Mouse (Mus musculus): ENCODE measurements around the gene Mymk.

The Mymk gene

DNA sequence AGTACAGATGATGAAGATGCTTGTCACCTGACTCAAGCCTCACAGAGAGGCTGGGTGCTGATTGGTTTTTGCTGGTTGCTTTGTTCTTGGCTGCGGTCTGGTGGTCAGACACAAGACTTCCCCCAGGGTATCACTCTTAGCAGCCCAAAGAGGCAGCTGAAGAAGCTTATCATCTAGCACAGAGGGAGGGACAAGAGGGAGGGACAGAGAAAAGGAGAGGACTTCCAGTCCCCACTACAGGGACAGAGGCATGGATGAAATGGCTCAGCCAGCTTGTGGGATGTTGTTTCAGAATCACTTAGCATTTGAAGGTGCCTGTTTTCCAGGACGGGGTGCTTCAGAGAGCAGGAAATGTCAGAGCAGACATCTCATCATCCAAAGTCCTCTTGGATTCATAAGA, 6.3 kb upstream of the Mymk start:
- no peak for DNase-seq

DNA sequence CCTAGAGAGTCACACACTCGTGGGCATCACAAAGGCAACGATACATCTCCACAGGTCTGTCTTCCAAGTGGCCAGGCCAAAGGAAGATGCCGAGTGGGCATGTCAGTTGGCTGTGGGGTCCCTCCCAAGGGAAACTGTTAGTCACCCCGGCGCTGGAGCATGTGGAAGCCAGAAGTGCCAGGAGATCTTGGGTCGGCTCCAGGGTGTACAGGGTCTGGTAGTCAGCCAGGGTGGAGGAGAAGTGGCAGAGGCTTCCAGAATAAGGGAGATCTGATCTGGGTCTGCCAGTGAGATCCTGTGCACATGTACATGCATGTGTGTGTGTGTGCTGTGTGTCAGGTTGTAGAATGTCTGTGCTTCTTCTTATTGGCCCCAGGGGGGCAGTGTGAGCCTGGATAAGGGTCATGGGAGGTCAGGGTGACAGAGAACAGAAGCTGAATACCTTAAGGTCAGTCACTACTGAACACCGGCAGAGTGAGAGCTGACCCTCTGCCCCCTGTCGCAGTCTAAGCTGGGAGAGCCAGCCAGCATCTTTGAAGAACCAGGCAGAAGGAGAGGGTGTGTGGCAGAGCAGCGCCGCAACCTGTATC, 5.8 kb upstream of the Mymk start:
- no peak for DNase-seq

GRCm38 (mm10) chr2:27075485-27075884, 3.5 kb upstream of the Mymk start:
- DNase-seq: peak; percentile 51

GRCm38 (mm10) chr2:27074804-27075203, 2.8 kb upstream of the Mymk start:
- peak; percentile 81 for DNase-seq

- DNase-seq: no peak
Measured at GRCm38 (mm10) chr2:27073407-27073806, 1.4 kb upstream of the Mymk start.

GRCm38 (mm10) chr2:27071137-27071536, 842 bp downstream of the Mymk start:
- DNase-seq: peak; percentile 49

DNA sequence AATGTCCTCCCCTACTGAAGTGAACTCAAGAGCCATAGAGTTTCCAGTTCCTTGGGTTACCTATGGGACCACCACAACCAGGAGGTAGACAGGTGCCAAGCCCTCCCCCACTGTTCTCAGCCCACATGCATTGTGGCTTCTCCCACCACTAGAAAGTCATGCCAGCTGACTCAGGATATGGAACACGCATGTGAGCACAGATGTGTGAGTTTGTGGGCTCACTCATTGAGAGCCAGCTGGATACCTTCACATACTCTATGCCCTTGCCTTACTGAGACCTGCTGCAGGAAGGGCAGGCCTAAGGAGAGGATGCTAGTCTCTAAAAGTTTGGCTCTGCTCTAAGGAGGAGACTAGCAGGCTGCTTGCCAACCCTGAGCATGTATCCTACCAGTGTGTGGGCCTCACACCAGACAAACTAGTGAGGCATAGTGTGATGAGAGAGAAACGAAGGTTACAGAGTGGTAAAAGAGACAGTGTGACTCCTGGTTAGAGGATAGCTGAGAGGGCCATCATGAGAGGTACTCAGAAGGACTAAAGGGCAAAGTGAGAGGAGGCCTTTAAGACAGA, 1.6 kb downstream of the Mymk start:
- DNase-seq: no peak

- DNase-seq: no peak
Measured at GRCm38 (mm10) chr2:27069646-27070045, 2.3 kb downstream of the Mymk start.

DNA sequence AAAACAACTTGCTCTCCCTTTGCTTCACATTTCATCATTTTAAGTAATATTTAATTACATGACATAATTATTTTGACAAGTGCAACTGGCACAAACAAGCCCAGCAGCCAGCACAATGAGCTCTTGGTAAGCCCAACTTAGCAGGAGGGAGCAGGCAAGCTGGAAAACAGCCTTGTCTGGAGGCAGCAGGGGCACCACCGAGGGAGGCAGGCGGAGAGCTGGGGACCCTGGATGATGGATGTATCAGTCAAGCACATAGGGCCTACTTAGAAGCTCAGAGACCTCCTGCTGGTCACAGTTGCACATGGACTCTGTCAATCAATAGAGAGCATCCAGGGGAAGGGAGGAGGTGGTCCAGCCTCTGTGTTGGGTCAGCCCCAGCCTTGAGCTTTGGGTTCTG, 4.0 kb downstream of the Mymk start:
- no peak for DNase-seq

DNA sequence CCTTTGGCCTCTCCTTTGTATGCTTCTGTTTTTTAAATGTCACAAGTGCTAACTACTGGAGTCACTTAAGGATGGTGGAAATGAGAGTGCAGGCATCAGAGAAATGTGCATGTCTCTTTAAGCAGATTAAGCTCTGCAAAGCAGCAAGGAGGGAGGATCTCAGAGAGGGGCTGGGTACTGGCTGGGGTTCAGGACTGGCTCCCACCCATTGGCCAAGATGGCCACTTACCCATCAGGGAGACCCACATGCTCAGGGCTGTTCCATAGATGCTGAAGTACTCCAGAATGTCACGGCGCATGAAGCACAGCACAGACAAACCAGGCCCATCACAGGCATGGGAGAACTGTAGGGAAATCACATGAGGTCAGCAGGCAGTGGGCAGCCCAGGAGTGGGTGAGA, 4.9 kb downstream of the Mymk start:
- no peak for DNase-seq

GRCm38 (mm10) chr2:27059187-27059586, 12.8 kb downstream of the Mymk start:
- no peak for DNase-seq

- DNase-seq: no peak
Measured at GRCm38 (mm10) chr2:27058751-27059150, 13.2 kb downstream of the Mymk start.

DNA sequence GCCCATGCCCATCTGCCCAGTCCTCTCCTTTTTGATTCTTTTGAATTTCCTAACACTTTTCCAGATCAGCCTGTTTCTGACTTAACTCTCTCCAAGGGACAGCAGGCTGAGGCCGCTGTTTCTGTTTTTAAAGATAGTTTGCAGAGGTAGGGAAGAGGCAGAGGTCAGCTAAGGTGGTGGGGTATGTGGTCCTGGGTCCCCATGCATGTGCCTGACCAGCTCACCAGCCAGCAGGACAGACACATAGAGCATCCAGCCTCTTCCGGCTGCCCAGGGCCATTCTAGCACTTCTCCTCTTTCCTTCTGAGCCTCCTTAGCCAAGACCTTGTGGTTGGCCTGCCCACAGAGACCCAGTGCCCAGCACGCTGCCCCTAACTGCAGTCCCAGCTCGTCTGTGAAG, 13.7 kb downstream of the Mymk start:
- no peak for DNase-seq

DNA sequence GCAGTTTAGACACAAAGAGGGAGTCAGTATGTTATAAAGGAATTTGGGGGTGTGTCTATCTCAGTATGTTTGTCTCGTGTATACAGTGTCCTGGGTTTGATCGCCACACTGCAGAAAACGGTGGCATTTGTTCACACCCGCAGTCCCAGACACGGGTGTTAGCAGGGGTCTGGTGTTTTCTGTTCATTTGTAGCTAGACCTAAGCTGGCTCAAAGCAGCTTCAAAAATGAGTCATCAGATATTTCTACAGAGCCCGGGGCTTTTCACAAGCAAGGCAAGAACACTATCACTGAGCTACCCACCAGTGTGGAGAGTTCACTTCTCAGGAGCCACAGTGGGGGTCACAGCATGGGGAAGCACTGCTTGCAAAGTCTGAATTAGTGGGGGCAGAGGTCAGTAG, 22.6 kb downstream of the Mymk start:
- no peak for DNase-seq

- peak; percentile 68 for DNase-seq
Measured at GRCm38 (mm10) chr2:27045979-27046770, 25.8 kb downstream of the Mymk start.

- peak; percentile 37 for DNase-seq
Measured at GRCm38 (mm10) chr2:27044641-27045040, 27.3 kb downstream of the Mymk start.

DNA sequence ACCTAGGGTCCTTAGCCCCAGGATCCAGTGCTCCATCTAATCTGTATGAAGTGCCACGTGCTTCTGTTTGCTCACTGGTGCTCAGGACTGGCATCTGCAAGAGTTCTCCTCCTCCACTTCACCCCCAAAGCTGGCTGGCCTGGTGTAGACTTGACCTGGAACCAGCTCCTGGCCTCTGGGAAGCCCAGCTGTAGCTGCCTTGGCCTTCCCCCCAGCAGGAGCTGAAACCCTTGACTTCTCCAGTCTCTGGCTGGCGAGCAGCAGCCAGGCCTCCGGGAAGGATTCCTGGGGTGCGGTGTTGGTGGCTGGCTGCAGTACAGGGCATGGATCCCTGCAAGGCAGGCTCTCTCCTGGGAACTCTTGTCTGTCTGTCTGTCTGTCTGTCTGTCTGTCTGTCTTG, 27.8 kb downstream of the Mymk start:
- DNase-seq: peak; percentile 34

GRCm38 (mm10) chr2:27043461-27043860, 28.5 kb downstream of the Mymk start:
- DNase-seq: peak; percentile 85

GRCm38 (mm10) chr2:27042131-27042844, 29.7 kb downstream of the Mymk start:
- DNase-seq: peak; percentile 89

- peak; percentile 58 for DNase-seq
Measured at GRCm38 (mm10) chr2:27039286-27039685, 32.7 kb downstream of the Mymk start.

DNA sequence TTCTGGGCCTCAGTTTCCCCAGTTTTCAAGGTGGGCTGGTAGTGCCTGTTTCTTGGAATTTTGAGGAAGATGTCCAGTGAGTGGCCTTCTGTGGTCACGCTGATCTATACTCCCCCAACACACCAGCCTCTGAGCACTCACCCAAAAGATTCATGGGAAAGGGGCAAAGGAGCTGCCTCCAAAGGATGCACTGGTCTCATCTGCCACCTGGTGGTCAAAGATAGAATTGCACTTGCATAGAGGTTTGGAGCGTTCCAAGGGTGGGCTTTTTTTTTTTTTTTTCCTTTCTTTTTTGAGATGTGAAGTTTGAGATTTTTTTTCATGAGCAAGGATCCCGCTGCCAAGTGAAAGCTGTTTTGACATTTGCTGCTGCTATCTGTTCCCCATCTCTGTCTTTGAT, 33.4 kb downstream of the Mymk start:
- peak; percentile 42 for DNase-seq

- no peak for DNase-seq
Measured at GRCm38 (mm10) chr2:27037008-27037407, 35.0 kb downstream of the Mymk start.

DNA sequence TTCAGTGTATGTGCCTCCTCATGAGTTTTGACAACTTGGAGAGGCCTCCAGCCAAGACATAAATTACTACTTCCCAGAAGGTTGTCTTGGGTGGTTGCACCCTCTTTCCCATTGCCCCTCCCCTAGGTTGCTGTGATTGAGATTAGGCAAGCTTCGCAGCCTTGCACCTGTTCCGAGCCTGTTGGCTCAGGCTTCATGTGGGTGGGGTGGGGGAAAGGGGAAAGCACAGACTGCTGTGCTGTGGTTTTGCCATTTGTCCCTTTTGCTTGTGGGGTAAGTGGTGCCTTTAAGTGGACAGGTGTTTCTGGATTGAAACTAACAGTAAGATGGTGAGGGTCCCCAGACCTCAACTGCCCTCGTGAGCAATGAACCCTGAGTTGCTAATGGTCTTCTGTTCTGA, 36.0 kb downstream of the Mymk start:
- no peak for DNase-seq

DNA sequence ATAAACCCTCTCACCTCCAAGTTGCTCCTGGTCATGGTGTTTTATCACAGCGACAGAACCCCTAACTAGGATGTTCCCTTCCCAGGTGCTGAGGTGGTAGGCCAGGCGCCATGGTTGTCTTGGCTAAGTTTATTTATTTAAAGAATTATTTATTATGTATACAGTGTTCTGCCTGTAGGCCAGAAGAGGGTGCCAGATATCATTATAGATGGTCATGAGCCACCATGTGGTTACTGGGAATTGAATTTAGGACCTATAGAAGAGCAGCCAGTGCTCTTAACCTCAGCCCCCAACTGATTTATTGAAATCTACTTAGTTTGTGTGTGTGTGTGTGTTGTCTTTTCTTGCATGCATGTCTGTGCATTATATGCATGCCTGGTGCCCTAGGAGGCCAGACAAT, 39.6 kb downstream of the Mymk start:
- no peak for DNase-seq

All from kidney, adult 11 months (tissue).